Mouse (Mus musculus) right cerebral cortex, postnatal 4 days (tissue): ENCODE measurements around the gene Abl2.

ENCODE experiments used
- DNase-seq: peaks from one replicate; pipeline ENCODE4 v3.0.0-alpha.2; 2022

Gene Abl2

GRCm38 (mm10) chr1:156585512-156585911 is 26.9 kb downstream of the Abl2 start:
- DNase-seq: no peak

DNA sequence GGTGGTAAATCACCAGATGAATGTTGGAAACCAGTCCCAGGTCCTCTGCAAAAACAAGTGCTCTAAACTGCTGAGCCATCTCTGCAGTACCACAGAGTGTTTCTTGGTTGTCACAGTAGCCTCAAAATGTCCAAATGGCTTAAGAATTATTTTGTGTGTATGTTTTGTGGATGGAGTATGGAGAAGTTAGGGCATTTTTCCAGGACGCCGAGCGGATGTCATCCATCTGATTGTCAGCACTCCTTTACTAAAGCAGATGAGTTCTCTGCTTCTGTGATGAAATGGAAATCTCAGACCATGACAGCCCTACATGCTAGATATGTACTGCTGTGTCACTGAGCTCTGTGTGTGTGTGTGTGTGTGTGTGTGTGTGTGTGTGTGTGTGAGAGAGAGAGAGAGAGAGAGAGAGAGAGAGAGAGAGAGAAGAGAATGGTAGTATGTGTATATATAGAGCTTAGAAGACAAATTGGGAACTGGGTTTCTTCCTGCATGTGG is 31.3 kb downstream of the Abl2 start:
- no peak for DNase-seq

DNA sequence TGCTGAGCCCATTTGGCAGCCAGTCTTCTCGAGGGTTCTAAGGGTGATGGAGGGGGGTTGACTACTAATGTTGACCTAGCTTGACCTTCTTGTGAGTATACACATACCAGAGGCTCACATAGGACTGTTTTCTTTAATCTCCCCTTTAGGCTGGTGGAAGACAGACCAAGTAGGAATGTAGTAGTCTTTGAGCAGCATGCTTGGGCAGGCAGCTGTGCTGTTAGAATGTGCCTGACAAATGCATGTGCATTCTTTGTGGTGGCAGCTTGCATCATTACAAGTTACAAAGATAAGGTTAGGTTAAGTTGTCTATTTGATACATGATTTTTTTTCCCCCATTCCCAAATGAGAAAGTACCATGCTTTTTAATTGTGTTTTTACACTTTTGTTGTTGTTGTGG is 31.8 kb downstream of the Abl2 start:
- no peak for DNase-seq

- no peak for DNase-seq
Measured at GRCm38 (mm10) chr1:156593267-156593666, 34.7 kb downstream of the Abl2 start.

DNA sequence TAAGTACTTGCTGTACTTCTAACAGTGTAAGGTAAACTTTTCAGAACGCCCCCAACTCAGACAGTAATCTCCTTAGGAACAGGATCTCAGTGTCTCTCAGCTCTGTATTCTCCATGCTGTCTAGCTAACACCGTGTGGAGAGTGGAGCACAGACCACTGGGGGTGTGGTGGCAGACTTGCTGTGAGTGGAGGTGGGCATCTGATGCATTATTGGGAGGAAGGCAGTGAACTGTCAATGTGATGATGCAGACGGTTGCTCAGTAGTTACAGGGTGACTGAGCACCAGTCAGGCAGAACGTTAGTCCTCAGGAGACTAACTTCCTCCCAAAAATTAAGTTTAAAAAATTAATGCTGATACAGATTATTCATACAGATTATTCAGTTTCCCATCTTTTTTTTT is 38.5 kb downstream of the Abl2 start:
- no peak for DNase-seq

DNA sequence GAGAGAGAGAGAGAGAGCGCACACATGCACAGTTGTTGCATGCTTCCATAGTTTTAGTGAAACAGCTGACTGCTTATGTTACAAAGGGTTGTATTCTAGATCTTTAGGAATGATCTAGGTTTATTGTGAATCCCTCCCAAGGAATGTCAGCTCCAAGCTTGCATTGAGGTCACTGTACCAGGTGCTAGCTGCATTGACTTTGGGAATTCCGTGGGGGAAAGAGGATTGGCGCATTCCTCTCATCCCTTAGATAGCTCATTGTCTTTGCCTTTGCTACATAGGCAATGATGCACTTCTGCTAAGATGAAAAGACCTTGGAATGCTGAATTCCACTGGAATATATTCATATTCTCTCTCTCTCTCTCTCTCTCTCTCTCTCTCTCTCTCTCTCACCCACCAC is 44.0 kb downstream of the Abl2 start:
- DNase-seq: no peak

DNA sequence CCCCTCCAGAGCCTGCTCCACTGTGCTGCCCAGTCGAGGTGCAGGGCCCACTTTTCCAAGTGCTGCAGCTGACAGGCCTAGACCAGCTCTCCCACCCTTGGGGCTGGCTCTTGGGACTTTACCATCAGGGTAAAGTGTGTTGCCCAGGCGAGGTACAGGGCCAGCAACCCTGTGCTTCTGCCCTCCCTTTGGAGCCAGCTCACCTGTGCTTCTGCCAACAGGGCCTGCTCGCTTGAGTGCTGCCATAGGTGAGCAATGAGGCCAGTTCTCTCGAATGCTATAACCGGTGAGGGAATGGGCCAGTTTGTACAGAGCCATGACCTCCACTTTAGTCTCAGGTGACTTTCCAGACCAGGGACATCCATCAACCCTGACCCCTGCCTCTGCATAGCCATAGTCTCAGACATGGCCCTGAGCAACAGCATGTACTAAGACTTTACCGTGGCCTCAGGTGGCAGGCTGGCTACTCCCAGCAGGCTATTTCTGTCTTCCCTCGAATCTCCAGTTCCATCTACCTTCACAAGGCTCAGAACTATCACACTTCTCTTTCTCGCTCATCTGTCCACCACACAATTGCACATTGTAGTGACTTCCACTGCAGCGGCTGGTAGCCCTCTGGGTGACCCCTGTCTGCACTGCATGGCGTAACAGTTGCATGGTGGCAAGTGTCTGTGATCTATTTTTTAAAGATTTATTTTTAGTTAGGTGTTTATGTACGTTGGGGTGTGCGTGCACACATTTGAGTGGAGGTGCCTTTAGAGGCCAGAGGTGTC is 46.7 kb downstream of the Abl2 start:
- DNase-seq: no peak

DNA sequence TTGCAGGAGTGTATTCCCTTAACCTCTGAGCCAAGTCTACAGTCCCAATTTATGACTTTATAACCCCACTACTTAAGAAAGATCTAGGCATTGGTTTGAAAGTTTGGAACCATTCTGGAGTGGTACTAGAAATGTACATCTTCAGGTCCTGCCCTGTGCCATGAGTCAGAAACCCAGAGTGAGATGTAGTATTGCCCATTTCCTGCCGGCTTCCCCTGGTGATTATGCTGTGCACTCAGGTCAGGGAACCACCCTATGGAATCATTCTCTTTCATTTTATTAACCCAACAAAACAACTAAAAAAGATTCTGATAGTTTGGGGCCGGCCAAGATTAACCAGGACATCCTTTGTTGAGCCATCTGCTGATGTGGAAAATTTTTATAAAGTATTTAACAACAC is 47.4 kb downstream of the Abl2 start:
- DNase-seq: no peak

DNA sequence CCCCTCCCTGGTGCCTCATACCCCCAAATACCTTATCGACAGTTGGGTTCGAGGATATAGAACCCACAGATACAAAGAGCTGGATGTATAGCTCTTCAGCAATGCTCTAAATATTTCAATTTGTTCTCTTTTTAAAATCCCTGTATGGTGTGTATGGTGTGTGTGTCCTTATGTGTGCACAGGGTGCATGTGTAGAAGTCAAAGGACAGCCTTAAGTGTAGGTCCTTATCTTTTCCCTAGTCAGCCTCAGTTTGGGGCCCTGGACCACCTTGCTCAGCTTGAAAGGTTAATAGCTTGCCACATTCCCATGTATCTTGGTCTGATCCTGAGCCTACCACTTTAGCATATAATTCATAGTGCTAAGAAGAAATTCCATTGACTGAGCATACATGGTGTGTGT is 49.9 kb downstream of the Abl2 start:
- DNase-seq: no peak

DNA sequence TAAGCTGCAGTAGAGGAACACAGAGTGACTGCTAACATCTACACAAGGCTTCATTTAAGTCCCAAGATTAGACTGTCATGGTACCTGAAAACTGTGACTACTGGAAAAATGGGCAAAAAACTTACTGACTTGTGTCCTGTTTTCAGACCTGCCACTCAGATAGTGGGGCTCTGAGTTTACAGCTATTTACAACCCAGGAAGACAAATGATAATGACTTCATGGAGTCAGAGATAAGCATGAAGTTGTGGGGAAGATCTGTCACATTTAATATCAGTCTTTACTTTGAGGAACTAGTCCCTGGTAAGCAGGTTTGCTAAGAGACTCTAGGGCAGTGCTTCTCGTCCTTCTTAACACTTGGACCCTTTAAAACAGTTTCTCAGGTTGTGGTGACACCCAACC is 51.7 kb downstream of the Abl2 start:
- DNase-seq: no peak

- DNase-seq: no peak
Measured at GRCm38 (mm10) chr1:156613855-156614530, 55.4 kb downstream of the Abl2 start.

GRCm38 (mm10) chr1:156614710-156615109 is 56.1 kb downstream of the Abl2 start:
- DNase-seq: no peak

GRCm38 (mm10) chr1:156615381-156616133 is 57.0 kb downstream of the Abl2 start:
- DNase-seq: no peak

GRCm38 (mm10) chr1:156616989-156617598 is 58.5 kb downstream of the Abl2 start:
- no peak for DNase-seq

- DNase-seq: no peak
Measured at GRCm38 (mm10) chr1:156617811-156618210, 59.2 kb downstream of the Abl2 start.

- DNase-seq: no peak
Measured at GRCm38 (mm10) chr1:156620292-156620909, 61.8 kb downstream of the Abl2 start.

DNA sequence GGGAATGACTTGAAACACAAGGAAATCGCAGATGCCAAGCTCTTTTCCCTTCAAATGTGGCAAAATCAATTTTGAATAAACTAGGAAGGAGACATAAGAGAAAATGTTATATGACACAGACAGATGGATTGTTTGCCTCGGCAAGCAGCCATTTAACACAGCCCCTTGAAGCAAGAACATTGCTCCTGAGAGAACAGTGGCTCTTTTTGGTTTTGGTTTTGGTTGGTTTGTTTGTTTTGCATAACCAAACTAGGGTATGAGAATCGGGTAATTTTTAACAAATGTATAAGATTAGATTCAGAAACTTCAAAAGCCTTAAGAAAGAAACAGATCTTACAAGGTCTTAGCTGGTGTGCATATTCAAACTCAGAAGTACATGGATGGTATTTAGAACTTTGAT is 62.4 kb downstream of the Abl2 start:
- no peak for DNase-seq

DNA sequence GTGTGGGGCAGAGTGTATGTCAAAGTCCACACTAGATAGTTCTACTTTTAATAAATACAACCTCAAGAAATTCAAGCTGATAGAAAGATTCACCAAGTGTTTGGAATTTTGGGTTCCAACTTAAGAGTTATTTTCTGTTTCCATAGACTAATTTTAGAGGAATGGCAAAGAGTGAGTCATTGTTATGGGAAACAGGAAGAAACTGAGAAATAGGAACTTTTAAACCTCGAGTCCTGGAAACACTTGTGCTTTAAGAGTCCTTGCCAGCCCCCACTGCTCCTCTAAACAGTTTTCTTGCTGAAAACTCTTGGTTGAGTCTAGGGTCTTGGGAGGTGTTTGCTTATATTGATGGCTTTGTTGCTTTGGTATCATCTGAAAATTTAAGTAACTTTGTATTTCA is 65.6 kb downstream of the Abl2 start:
- DNase-seq: no peak

- DNase-seq: no peak
Measured at GRCm38 (mm10) chr1:156626729-156627128, 68.1 kb downstream of the Abl2 start.

- DNase-seq: no peak
Measured at GRCm38 (mm10) chr1:156629984-156630383, 71.4 kb downstream of the Abl2 start.

DNA sequence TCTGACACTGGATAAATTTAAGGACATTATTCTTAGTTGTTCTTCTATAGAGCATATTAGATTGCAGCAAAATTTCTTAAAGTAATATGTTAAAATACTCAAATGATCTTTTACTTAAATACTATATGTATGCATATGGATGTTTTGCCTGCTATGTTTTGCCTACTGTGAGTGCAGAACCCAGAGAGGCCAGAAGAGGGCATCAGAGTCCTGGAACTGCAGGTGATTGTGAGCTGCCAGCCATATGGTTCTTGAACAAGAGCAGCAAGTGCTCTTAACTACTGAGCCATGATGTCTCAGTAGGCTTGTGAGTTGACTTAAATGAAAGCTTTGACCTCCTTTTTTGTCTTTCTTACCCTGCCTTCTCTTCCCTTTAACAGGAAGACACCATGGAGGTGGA is 72.4 kb downstream of the Abl2 start:
- DNase-seq: peak; percentile 30

DNA sequence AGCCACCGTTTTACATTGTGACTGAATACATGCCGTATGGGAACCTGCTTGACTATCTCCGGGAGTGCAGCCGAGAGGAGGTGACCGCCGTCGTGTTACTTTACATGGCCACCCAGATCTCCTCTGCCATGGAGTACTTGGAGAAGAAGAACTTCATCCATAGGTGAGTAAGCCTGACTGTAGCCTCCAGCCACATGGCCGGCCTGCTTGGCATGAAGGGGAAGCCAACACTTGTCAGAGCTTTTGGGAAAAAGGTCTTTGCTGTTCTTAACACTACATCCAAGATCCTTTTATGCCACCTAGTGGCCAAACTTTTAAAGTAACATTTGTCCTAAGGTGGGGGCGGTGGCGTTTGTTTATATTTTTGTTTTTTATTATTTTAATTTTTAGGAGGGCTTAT is 74.5 kb downstream of the Abl2 start:
- no peak for DNase-seq

GRCm38 (mm10) chr1:156635148-156635547 is 76.6 kb downstream of the Abl2 start:
- no peak for DNase-seq
